Mouse (Mus musculus): ENCODE measurements around the gene Sgpl1.
A peak's percentile ranks its signal among the peaks of the same experiment; 100 is the strongest.
"Not testable (repeated sequence)": the region's sequence is repeated elsewhere in the genome, so short reads cannot be mapped to it uniquely, and the experiment has no call there.

Gene Sgpl1

DNA sequence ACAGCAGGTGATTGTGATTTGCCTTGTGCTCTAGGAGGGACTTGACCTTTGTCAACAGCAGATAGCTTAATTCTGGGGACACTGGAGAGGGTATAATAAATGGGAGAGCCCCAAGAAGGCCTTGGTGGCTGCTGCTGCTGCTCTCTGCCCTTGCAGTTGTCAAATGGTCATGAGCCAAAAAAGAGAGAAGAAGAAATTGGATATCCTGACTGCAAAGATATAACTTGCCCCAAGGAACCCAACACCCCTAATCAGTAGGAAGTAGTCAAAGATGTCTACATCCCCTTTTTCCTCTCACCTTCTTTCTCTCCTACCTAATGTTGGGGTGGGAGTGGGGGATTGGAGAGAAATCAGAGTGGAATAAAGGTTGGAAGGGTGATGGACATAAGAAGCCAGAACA lies 4.6 kb upstream of the Sgpl1 start:
- no peak for DNase-seq

DNA sequence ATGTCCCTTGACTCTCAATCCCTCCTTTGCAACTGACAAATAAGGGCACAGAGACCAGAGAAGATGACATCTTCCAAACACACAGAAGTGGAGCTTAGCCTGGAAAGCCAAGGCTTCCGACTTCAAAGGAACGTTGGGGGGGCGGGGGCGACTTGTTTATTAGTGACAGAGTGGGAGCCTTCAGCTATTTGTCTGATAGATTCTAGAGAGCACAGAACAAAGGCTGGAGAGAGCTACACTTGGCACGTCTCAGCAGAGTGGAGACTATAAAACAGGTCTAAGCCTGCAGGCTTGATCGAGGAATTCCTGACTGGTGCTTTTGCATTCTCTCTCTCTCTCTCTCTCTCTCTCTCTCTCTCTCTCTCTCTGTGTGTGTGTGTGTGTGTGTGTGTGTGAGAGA lies 3.1 kb upstream of the Sgpl1 start:
- no peak for DNase-seq

DNA sequence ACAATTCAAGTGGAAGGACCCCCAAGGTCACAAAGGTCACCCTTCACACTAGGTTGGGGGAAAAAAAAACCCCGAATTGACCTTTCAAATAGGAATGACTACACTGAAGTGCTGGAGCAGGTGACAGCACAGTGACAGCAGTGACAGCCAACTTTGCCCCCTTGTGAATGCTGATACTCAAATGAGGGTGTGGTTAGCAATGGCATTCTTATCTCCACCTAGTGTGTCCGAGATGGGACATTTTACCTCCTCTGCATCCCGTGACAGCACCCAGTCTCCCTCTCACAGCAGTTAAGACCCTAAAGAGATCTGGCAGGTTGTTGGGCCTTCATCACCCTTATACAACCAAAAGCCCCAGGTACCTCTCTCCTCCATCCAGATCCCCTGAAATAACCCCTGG lies 2.0 kb upstream of the Sgpl1 start:
- no peak for DNase-seq

DNA sequence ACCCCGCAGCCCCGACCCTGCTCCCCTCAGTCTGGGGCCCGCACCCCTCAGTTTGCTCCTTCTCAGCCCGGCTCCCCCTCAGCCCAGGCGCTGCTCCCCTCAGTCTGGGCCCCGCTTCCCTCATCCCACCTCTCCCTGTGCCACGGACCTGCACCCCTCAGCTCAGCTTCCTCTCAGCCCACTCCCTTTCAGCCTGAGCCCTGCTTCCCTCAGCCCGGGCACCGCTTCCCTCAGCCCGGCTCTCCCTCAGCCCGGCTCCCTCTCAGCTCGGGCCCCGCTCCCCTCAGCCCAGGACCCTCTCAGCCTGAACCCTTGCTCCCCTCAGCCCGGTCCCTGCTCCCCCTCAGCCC lies 721 bp downstream of the Sgpl1 start:
- DNase-seq, result peak; percentile 38 to 53

DNA sequence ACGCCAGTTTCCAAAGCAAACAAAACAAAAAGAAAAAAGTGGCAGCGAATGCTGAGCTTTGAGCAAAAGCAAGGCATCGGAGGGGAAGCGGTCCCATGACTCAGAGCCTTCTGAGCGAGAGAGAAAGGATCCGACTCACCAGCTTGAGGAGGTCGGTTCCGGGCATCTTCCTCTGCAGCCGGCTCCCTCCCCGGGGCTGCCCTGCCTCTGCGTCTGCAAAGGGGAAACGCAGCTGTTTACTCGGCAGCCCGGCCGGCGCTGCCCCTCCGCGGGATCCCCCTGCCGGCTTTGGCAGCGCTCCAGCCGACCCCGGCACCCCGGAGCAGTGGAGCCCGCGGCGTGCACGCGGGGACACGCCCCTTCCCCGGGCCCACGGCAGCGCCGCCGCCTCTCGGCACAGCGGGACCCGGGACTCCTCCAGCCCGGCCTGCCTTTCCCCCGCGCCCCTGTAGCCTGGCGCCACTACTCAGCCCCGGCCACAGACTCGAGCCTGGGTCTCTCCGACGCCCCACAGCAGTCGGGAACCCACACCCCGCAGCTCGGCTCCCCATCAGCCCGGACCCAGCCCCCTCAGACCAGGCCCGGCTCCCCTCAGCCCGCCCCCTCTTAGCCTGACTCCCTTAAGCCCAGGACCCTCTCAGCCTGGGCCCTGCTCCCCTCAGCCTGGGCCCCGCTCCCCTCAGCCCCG lies 1.2 kb downstream of the Sgpl1 start:
- peak; percentile 74 to 83 for DNase-seq

DNA sequence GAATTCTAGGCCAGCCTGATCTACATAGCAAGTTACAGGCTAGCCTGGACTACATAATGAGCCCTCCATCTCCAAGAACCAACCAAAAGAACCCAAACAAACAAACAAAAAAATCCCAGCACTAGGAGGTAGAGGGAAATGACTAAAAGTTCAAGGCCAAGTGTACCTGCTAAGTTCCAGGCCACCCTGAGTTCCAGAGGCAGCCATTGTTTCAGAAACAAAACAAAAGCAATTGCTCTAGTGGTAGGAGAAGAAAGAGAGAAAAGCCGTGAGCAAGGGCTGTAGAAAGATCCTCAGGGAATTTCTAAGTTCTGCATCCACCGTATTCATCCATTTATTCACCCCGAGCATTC lies 1.8 kb downstream of the Sgpl1 start:
- no peak for DNase-seq

DNA sequence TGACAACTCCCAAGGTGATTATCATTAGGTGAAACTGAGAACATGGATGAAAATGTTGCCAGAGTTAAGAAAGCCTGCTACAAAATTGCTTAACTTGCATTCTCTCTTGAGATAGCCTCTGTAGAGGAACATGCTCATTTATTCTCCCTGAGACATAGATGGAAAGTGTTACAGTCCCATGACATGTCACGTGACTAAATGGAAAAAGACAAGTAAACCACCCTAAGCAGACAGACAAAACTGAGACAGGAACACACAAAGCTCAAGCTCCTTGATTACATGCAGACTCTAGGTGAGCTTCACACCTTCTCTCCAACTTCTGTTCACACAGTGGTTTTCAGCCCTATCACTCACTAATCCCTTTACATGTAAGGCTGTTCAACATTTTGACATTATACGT lies 4.2 kb downstream of the Sgpl1 start:
- DNase-seq, result no peak

DNA sequence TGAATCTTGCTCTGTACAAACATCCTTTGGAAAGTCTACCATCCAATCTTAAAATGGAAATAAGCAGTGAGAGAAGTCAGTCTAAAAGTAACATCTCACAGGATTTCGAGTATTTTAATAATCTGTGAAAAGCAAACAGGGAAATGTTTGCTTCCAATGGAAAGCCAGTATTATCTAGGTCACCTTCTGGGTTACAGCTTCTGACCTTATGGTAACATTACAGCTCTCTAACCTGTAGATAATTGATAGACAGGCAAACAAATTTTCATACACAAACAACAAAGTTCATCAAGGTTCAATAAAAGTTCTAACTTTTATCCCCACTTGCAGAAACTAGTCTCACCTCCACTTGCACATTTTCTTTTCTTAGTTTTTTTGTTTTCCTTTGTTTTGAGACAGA lies 9.9 kb downstream of the Sgpl1 start:
- DNase-seq, result no peak

DNA sequence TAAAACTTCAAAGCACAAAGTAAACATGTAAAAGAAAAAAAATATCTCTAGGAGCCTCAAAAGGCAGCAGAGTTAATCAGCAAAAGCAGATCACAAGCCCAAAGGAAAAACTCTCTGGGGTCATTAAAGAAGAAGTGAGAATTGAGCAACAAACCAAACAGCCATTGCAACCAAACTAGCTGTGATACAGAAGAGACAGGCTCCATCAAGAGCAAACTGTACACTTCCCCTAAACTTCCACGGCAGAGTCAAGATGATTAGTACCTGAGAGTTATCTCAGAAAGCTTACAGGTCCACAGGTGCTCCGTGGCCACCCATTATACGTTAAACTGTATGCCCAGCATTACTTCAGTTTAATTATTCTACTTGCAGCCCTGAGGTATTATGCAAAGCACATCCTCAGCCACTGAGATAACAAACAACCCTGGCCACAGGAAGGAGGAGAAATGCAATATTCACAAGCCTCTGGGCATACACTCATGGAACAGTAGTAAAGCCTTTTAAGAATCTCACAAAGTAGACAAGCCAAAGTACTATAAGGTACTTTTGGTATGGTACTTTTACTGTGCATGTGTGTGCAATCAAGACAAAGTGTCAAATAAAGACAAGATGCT lies 12.2 kb downstream of the Sgpl1 start:
- no peak for DNase-seq

DNA sequence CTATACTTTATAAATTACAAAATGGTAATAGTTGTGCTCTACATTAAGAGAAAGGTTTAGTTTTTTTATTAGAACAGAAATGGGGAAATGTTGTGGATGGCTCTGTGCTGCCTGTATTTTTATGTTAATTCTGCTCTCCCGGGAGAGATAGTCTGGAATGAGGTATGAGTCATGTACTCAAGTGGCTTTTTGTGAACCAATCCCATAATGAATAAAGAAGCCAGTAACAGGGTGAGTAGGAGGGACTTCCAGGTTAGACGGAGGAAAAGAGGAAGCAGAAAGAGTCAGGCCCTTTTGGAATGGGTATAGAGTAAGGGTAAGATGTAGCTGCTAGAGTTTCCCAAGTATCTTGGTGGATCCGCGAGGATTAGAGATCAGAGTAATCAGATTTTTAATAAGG lies 13.5 kb downstream of the Sgpl1 start:
- DNase-seq, result no peak

DNA sequence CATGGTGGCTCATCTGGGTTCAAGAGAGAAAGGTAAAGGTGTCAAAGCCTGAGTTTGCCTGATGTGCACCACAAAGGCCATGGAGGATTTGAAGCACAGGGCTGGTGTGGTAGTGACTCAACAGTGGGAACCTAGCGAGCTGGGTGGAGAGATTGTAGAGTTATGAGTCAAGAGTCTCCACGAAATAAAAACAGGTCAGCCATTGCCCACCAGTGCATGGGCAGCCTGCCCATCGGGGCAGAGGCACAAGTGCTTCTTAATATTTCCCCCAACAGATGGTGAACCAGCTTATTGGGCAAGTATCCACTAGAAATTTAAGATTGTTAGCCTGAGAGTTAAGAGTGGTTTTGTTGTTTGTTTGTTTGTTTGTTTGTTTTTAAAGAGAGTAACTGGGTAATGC lies 16.5 kb downstream of the Sgpl1 start:
- no peak for DNase-seq

DNA sequence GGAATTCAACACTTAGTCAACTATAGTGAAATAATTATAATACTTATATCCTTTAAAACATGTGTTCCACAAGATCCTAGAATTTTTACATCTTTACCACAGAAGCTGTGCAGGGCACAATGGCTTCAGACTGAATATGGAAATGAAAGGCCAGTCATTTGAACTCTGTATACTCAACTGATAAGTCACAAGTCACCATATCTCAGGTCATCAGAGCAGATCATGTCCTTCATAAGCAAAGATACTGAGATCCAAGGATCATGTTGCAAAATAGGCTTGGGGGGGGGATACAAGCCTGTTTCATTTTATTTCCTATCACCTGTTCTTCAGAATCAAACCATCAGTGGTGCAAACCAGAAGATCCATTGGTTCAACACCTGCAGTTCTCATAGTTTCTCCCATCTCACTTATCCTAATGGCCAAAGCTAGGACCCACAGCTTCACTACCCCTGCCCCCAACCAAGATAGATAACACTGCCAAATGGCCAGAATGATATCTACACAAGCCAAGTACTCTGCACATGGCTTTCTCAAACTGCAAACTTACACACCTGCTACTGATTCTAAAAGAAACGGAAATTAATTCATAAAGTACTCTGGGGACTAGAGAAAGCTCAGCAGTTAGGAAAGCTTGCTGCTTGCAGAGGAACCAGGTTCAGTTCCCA lies 18.7 kb downstream of the Sgpl1 start:
- DNase-seq, result no peak

DNA sequence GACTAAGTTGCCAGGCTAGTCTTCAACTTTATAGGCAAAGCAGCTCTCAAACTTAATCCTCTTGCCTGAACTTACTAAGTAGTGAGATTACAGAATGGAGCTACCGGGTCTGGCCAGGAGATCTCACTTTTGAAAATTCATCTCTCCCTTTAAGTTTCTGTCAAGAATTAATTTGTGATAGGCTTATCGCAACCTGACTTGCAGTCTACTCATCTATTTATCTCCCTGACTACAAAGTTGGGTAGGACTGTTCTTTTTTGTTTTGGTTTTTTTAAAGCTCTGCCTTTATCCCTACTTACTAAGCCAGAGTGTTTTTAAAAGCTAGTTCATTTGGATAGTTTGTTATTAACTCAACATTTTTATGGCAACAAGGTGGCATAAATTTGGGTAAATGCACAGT lies 23.0 kb downstream of the Sgpl1 start:
- DNase-seq, result no peak

DNA sequence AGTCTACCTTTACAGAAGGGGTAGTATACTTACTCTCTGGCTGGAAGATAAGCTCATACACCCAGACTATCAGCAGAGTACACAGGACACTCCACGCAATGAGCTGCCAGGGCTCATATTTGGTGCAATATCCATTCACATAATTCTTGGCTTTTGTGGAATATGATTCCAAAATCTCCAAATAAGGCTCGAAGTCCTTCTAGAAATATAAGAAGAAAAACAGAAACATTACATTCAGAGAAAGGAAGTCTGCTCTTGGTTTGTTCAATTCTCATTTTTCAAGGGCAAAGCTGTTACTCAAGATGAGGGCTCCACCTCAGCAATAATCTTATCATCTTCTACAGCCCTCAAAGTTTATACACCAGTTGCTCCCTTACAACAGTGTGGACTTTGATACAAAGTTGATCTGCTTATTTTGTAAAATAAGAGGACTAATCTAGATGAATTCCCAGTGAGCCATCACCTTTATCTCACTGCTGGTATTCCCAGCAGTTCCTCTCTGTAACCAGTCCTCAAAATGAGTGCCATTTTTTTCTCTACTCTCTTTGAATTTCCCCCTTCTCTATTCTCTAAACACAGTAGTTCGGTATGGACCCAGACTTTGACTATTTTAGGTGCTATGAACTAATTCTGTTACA lies 24.1 kb downstream of the Sgpl1 start:
- DNase-seq, result no peak

DNA sequence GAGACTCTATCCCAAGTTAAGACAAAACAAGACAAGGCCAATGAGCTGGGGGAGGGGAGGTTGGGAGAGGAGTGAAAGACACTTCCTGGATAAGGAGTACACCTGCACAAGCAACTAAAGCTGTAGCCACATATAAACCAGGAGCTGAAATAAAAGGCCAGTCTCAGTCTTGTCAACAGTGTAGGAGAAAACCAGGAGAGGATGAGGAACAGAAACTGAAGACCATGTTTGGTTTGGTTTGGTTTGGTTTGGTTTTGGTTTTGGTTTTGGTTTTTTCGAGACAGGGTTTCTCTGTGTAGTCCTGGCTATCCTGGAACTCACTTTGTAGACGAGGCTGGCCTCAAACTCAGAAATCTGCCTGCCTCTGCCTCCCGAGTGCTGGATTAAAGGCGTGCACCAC lies 25.8 kb downstream of the Sgpl1 start:
- not testable (repeated sequence) for DNase-seq

DNA sequence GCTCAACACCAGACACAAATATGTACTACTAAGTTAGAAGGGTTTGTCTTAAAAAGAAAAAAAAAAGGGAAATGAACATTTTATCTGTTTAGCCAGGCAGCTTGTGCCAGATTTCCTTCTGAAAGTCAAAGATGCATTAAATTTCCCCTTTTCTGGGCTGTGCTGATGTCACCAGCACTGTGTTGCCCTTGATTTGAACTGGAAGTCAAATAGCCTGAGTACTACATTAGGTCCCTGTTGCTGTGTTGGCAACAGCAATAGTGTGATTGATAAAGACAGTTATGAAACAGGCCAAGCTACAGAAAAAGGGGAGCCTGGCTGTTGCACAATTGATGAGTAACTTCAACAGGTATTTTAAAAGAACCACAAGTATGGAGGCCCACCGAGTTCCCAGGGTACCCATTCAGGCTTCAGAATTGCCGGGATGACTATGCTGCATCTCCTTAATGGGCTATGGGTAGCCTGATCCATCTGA lies 33.2 kb downstream of the Sgpl1 start:
- DNase-seq, result no peak

DNA sequence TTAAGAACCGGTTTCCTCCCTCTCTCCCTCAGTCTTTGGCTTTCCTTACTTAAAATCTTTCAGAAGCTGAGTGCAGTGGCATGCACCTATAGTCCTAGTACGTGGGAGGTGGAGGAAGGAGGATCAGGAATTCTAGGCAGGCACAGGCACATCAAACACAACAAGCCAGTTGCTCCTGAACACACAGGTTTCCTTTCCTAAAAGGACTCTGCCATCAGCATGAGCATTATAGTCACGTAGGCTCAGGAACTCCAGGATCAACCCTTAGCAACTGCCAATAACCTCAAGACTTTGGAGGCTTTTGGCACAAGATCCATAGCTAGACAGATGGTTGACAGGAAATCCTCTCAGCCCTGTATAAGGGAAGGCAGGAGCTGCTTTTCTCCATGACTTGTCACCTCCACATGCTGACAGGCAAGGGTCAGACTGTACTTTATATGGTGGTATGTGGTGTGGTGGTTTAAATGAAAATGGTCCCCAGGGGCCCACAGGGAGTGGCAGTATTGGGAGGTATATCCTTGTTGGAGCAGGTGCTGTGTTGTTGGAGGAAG lies 43.9 kb downstream of the Sgpl1 start:
- DNase-seq, result no peak

DNA sequence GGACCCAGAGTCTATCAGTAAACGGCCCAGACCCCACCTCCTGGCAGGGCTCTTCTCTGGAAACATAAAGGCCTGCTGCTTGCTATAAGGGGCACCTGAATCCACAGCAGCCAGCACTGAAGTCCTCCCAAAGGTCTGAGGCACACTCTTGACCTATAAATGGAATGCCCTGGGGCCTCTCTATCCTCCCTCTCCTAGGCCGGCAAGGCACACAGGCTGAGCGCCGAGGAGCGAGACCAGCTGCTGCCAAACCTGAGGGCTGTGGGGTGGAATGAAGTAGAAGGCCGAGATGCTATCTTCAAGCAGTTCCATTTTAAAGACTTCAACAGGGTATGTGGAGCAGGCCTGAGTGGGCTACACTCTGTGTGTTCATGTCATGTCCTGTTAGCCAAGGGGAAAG lies 55.6 kb downstream of the Sgpl1 start:
- DNase-seq, result no peak

DNA sequence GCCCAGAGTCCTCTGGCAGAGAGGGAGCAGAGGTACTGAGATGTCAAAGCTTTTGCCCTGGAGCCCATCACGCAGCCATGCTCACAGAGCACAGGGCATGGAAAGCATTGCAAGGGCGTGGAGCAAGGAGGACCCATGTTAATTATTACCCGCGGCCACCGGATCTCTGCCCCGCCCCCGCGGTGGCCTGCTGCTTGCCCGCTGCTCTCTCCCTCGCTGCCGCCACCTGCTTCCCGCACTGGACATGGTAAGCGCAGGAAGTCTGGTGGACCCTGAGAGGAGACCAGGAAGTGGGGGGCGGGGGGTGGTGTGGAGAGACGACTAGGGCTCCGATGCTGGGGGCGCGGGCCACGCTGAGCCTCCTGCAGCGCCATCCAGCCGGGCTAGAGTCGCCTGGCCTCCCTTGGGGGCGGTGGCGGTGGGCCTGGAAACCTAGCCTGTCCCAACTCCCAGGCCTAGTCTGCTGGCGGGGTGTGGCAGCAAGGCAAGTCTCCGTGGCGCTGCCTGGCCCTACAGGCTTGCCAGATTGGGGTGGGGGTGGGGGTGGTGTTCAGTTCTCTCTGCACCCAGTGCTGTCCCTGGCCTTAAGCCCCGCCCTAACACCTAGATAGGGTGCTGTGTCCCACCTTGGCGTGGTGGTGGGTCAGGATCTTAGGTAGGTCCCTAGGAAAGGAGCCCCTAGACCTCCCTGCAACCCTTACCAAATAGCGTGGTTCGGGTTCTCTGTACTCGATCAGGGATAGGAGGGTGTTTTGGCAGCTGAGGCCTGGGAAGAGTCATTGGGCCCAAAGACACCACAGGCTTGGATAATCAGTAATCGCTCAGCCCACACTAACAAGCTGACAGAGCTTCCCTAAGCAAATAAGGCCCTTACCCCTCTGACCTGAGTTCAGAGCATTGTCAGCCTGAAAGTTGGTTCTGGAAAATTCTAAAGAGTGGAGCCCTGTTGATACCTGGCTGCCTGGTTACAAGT lies 58.0 kb downstream of the Sgpl1 start, which contains the start of gene Pcbd1:
Gene Pcbd1, plus strand, starts transcription at position 162 of the 973 bp plus-strand sequence.
- DNase-seq, result no peak

DNA sequence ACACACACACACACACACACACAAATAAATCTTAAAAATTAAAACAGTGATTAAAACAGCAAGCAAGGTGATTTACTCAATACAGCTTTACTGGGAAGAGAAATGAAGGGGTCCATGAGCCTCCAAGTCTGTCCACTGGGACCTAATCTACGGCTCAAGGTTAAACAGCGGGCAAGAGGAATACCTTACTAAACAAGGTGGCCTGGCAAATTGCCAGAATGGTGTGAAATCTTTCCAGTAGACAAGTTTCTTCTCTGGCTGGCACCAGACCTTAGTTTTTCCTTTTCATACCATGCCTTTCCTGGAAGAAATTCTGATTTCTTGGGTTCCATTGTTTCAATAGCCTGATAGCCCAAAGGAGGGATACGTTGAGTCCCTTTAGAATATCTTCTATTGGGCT lies 59.0 kb downstream of the Sgpl1 start:
- no peak for DNase-seq

DNA sequence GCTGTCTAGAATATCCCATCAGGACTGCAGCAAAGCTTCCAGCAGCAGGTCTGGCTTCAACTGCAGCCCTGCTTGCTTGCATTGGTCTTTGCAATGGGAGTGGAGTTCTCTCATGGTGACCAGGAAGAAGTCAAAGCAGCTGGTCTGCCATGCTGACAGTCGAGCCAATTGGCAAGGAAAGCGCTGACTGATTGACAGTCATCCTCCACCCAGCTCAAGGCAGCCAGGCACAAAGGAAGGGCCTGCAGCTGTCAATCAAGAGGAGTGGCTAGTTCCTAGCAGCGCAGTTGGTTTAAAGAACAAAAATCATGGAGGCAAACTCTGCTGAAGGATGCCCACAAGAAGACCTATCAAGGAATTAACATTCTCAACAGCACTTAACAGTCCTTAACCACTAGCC lies 61.0 kb downstream of the Sgpl1 start:
- DNase-seq, result no peak

DNA sequence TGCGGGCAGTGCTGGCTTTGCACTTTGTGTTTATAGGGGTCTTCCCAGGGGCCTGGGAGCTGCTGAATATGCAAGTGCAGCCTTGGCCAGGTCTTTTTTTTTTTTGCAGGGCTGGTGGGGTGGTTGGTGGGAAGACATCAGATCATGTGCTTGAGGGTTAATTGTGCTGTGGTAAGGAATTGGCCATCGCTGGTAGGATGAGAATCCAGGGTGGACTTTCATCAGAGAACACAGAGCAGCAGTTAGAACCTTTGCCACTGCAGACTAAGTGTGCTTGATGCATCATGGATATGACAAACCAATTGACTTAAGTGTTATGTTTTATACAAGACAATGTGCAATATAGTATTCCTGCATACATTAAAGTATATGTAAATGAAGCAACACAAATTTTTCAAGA lies 62.1 kb downstream of the Sgpl1 start:
- no peak for DNase-seq

DNA sequence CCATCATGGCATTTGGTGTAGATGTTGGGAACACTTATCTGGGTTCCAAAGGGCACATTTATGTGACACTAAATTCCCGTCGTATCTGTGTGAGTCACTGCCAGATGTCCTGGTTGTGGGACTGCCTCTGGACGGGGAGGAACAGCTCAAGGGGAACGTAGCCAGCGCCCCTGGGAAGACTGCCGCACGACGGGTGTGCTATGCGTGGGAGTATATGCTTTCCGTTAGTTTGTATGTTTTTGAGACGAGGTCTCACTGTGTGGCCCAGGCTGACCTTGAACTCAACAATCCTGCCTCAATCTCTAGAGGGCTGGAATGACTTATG lies 66.6 kb downstream of the Sgpl1 start:
- no peak for DNase-seq

Measured in thymus, postnatal 36 days (tissue).